Mouse (Mus musculus) leukemia stem cell, adult 10-12 weeks (primary cell): ENCODE results near the gene Sema3c. TPM values are rescaled to one million over a fixed set of nuclear protein-coding genes. Genes with fewer than 3 reads are reported as not detected.

ENCODE experiments used
- polyA plus RNA-seq: library from polyadenylated mRNA; stranded (reverse); fragments of >175 nt; gene quantifications from 2 replicates; pipeline ENCODE4 v1.2.3, GENCODE M21; 2012; ENCODE audit warnings: low replicate concordance

Gene Sema3c
- 0.14 and 0.18 TPM in 2 replicates for polyA plus RNA-seq

DNA sequence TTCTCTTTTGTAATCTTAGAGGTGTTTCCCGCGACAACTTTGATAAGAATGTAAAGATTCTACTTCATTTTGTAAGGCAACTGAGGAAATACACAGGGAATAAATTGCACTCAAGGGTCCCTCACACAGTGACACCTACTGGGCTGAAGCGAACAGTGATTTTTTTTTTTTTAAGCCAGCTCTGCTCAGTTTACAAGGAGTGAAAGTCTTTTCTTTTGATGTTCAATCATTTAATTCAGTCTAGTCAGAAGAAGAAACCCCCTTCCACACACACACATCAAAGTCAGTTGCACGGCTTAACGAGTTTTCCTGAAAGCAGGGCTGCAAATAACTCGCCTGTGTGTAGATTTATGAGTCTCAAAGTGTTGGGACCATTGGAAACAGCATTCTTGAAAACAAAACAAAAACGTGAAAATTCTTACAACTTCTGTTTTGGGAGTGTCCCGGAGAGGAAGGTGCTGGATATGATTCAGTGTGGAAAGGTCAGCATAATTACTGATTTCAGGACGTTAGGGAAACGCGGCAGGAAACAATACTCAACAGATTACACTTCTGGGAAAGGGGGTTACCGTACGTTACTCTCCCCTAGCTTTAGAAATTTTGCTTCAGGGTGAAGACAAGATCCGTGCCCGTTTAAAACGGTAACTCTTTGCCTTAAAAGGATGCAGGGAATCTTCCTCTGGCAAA lies at the start of gene Sema3c:
TSS of gene Sema3c (plus strand) at position 588 of the 687 bp plus-strand sequence.

Other genes with a start within 250 kb of the Sema3c start
- gene Speer4f2, start 201.1 kb upstream of the Sema3c start, polyA plus RNA-seq: not detected in 2 replicates
- gene Speer4f1, start 98.2 kb upstream of the Sema3c start, polyA plus RNA-seq: not detected in 2 replicates